8 mouse cellular contexts compared by ENCODE assay signal in the genomic region with DNA sequence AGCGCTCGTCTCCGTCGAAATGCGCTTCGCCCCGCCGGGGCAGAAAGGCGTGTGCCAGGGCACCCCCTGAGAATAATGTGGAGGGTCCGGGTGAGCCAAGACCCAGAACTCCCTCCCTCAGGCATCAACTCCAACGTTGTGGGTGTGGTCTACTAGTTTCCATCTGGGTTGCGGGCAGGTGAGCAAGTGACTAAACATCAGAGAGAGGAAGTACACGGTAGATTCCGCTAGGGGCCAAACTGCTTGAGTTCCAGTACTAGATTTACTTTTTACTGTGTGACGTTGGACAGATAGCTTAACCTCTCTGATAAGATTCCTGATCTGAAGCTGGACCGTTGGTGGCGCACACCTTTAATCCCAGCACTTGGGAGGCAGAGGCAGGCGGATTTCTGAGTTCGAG. TPM values are rescaled to one million over a fixed set of nuclear protein-coding genes. Genes with fewer than 3 reads are reported as not detected.
DNase-seq lines count a peak whose midpoint lies in the region; ATAC-seq and TF ChIP-seq lines count a peak whose summit lies in the region.

No protein-coding gene starts in this region.

- no peaks in the 10 kb centered on the region for H3K9me3 ChIP-seq in heart, embryonic 13.5 days
- peaks cover 15% of the 10 kb centered on the region for H3K9me3 ChIP-seq in E14TG2a.4 (ENCODE audit: low read length)
- H3K9me3 ChIP-seq in hindbrain, embryonic 11.5 days (ENCODE audit: control insufficient read depth, low read length): no peaks in the 10 kb centered on the region
- H3K9me3 ChIP-seq in midbrain, embryonic 10.5 days (replicated peaks): no peaks in the 10 kb centered on the region

- H3K36me3 ChIP-seq in heart, embryonic 13.5 days: no peaks in the 10 kb centered on the region
- no peaks in the 10 kb centered on the region for H3K36me3 ChIP-seq in E14TG2a.4 (ENCODE audit: insufficient read depth, low read length)
- no peaks in the 10 kb centered on the region for H3K36me3 ChIP-seq in hindbrain, embryonic 11.5 days (ENCODE audit: control insufficient read depth, insufficient read depth, low read length)
- no peaks in the 10 kb centered on the region for H3K36me3 ChIP-seq in midbrain, embryonic 10.5 days

- peak overlapping the region; percentile 62 for H3K4me2 ChIP-seq in heart, embryonic 13.5 days
- H3K4me2 ChIP-seq in hindbrain, embryonic 11.5 days (replicated peaks; ENCODE audit: low read depth, low read length): 0 out of 2 replicates have a peak overlapping the region, but pooled peaks have one; percentile 17

- H3K27me3 ChIP-seq in heart, embryonic 13.5 days (replicated peaks): peaks cover 57% of the 10 kb centered on the region
- peaks cover 70% of the 10 kb centered on the region for H3K27me3 ChIP-seq in E14TG2a.4 (ENCODE audit: insufficient read depth, low read length)
- H3K27me3 ChIP-seq in hindbrain, embryonic 11.5 days (ENCODE audit: control insufficient read depth, insufficient read depth, low read length): peaks cover 46% of the 10 kb centered on the region
- peaks cover 86% of the 10 kb centered on the region for H3K27me3 ChIP-seq in midbrain, embryonic 10.5 days (ENCODE audit: low read depth, poor library complexity, severe bottlenecking)

- DNase-seq in heart, adult 8-10 months (ENCODE audit: low spot score): no peak
- no peak for DNase-seq in hindbrain, embryonic 11.5 days (ENCODE audit: low spot score)
- DNase-seq in midbrain, embryonic 10.5 days (ENCODE audit: low spot score): no peak
- no peak for DNase-seq in urinary bladder, postnatal 14 days (ENCODE audit: low spot score)
- DNase-seq in right cerebral cortex, adult 18-20 months: no peak
- DNase-seq in kidney, postnatal 36 days: no peak

- H3K9ac ChIP-seq in heart, embryonic 13.5 days: peak overlapping the region; percentile 67
- H3K9ac ChIP-seq in hindbrain, embryonic 11.5 days (ENCODE audit: low read depth, low read length): no peak overlapping the region

- peaks cover 79% of the 10 kb centered on the region for H3K4me1 ChIP-seq in heart, embryonic 13.5 days
- peaks cover 62% of the 10 kb centered on the region for H3K4me1 ChIP-seq in E14TG2a.4 (replicated peaks; ENCODE audit: low read depth, low read length)
- no peaks in the 10 kb centered on the region; the same call in 1 of the 2 replicates for H3K4me1 ChIP-seq in hindbrain, embryonic 11.5 days (replicated peaks; ENCODE audit: control insufficient read depth, insufficient read depth, low read length)
- H3K4me1 ChIP-seq in midbrain, embryonic 10.5 days: peaks cover 69% of the 10 kb centered on the region

- H3K4me3 ChIP-seq in heart, embryonic 13.5 days: peak overlapping the region; percentile 37
- peak overlapping the region; percentile 77 for H3K4me3 ChIP-seq in E14TG2a.4 (replicated peaks; ENCODE audit: low read length)
- H3K4me3 ChIP-seq in hindbrain, embryonic 11.5 days (ENCODE audit: low read depth, low read length): no peak overlapping the region
- H3K4me3 ChIP-seq in midbrain, embryonic 10.5 days: peak overlapping the region; percentile 38

- H3K27ac ChIP-seq in heart, embryonic 13.5 days (replicated peaks): no peak overlapping the region
- no peak overlapping the region for H3K27ac ChIP-seq in hindbrain, embryonic 11.5 days (ENCODE audit: low read depth, low read length)
- no peak overlapping the region; the same call in 1 of the 2 replicates for H3K27ac ChIP-seq in midbrain, embryonic 10.5 days (replicated peaks)

- no peak for ATAC-seq in heart, embryonic 13.5 days (ENCODE audit: extremely low read depth, insufficient number of reproducible peaks, low FRiP score, low TSS enrichment)
- no peak for ATAC-seq in hindbrain, embryonic 11.5 days (ENCODE audit: low FRiP score)

- WGBS in heart, embryonic 13.5 days: 24% methylated on average over 19 of the region's 19 CpGs
- WGBS in hindbrain, embryonic 11.5 days: 28% methylated on average over 19 of the region's 19 CpGs
- 27% methylated on average over 19 of the region's 19 CpGs for WGBS in midbrain, embryonic 10.5 days

- TF ChIP-seq CTCF in E14TG2a.4 (conservative IDR thresholded peaks at IDR 0.05; ENCODE audit: low read length): no peak

RNA-seq across cellular contexts. Expression of a gene that starts 7.5 kb away (rescaled TPM):
- 1.4 and 2.1 TPM in 2 replicates for polyA plus RNA-seq in heart, embryonic 13.5 days (2015; fragmentation: Nextera tagmentation; extraction: Ambion mirVana)
- not detected for total RNA-seq in heart, adult 8-10 months (2022)
- 0.80 and 0.83 TPM in 2 replicates for polyA plus RNA-seq in hindbrain, embryonic 11.5 days (2014; fragmentation: Nextera tagmentation; extraction: Ambion mirVana)
- polyA plus RNA-seq in midbrain, embryonic 10.5 days (2016; fragmentation: Nextera tagmentation; extraction: Ambion mirVana): 0.54 TPM in 1 of 2 replicates, not detected in the other

RNA-seq across cellular contexts. Expression of a gene that starts 15.7 kb away (rescaled TPM):
- polyA plus RNA-seq in heart, embryonic 13.5 days (2015; fragmentation: Nextera tagmentation; extraction: Ambion mirVana): 0.11 TPM in 1 of 2 replicates, not detected in the other
- not detected for total RNA-seq in heart, adult 8-10 months (2022)
- polyA plus RNA-seq in hindbrain, embryonic 11.5 days (2014; fragmentation: Nextera tagmentation; extraction: Ambion mirVana): 0.19 and 0.43 TPM in 2 replicates
- 0.09 TPM in 1 of 2 replicates, not detected in the other for polyA plus RNA-seq in midbrain, embryonic 10.5 days (2016; fragmentation: Nextera tagmentation; extraction: Ambion mirVana)

RNA-seq across cellular contexts. Expression of a gene that starts 17.9 kb away (rescaled TPM):
- 2.5 and 2.7 TPM in 2 replicates for polyA plus RNA-seq in heart, embryonic 13.5 days (2015; fragmentation: Nextera tagmentation; extraction: Ambion mirVana)
- 1 to 10 TPM; 2.4 to 5.4 (median 3.6) TPM for total RNA-seq in heart, adult 8-10 months (2022)
- 2.8 and 3.1 TPM in 2 replicates for polyA plus RNA-seq in hindbrain, embryonic 11.5 days (2014; fragmentation: Nextera tagmentation; extraction: Ambion mirVana)
- polyA plus RNA-seq in midbrain, embryonic 10.5 days (2016; fragmentation: Nextera tagmentation; extraction: Ambion mirVana): 1.2 and 1.6 TPM in 2 replicates

RNA-seq across cellular contexts. Expression of a gene that starts 27.9 kb away (rescaled TPM):
- 9.7 and 10.5 TPM in 2 replicates for polyA plus RNA-seq in heart, embryonic 13.5 days (2015; fragmentation: Nextera tagmentation; extraction: Ambion mirVana)
- total RNA-seq in heart, adult 8-10 months (2022): 10 to 100 TPM; 35.5 to 42.1 (median 38.4) TPM
- 7.3 and 26.6 TPM in 2 replicates for polyA plus RNA-seq in hindbrain, embryonic 11.5 days (2014; fragmentation: Nextera tagmentation; extraction: Ambion mirVana)
- polyA plus RNA-seq in midbrain, embryonic 10.5 days (2016; fragmentation: Nextera tagmentation; extraction: Ambion mirVana): 11.2 and 12.6 TPM in 2 replicates

RNA-seq across cellular contexts. Expression of a gene that starts 36.1 kb away (rescaled TPM):
- 7.2 and 7.3 TPM in 2 replicates for polyA plus RNA-seq in heart, embryonic 13.5 days (2015; fragmentation: Nextera tagmentation; extraction: Ambion mirVana)
- 10 to 100 TPM; 67.6 to 90.2 (median 81.9) TPM for total RNA-seq in heart, adult 8-10 months (2022)
- 4.2 TPM in 2 replicates for polyA plus RNA-seq in hindbrain, embryonic 11.5 days (2014; fragmentation: Nextera tagmentation; extraction: Ambion mirVana)
- 3.9 and 6.5 TPM in 2 replicates for polyA plus RNA-seq in midbrain, embryonic 10.5 days (2016; fragmentation: Nextera tagmentation; extraction: Ambion mirVana)
